Mouse (Mus musculus) testis, adult 2 months (tissue): ENCODE measurements around the gene Clec1b.
A peak's percentile ranks its signal among the peaks of the same experiment; 100 is the strongest.

Experiments used
- CTCF ChIP-seq: fragments of 200-500 bp; IDR thresholded peaks from 2 replicates; pipeline ENCODE4 v1.5.1; 2012; ENCODE audit warnings: low read depth, mild to moderate bottlenecking, inconsistent platforms, low read length, moderate library complexity; ENCODE audit not compliant: control insufficient read depth, insufficient read depth, insufficient replicate concordance
- POLR2A ChIP-seq: fragments of 200-500 bp; IDR thresholded peaks from 2 replicates; pipeline ENCODE4 v1.6.1; 2012; ENCODE audit warnings: low read depth, mild to moderate bottlenecking, inconsistent platforms, low read length, moderate library complexity; ENCODE audit not compliant: control insufficient read depth

DNA sequence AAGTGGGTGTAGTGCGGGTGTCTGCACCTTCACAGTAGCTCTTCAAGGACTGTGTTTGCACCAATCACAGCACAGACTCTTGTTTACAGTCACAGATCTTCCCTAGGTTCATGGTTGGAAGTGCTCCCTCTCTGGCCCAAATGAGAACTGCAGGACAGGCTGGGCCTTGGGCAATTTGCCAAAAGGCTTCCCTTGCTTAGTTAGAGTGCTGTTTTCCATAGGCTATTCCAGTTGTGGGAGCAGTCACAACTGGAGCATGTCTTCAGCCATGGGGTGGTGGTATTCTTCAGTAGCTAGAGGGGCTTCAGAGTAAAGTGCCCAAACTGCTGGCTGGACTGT is 26.6 kb downstream of the Clec1b start:
- peak; percentile 83; the same call in 1 of the 2 replicates for TF ChIP-seq CTCF
- TF ChIP-seq POLR2A: no peak
